Comparison of ENCODE assay signal across 11 mouse cellular contexts in genomic region chr16:42835940-42836339, GRCm38 (mm10). TPM values are rescaled to one million over a fixed set of nuclear protein-coding genes. Genes with fewer than 3 reads are reported as not detected.
A peak's percentile ranks its signal among the peaks of the same experiment; 100 is the strongest.
DNase-seq lines count a peak whose midpoint lies in the region; ATAC-seq and TF ChIP-seq lines count a peak whose summit lies in the region.
"Had no signal": no experiment of that assay in that cellular context is flagged by ENCODE, and none has a peak within 500 bp of the region (broad histone marks: within the 10 kb centered on the region; RNA-seq: fewer than 3 reads in every experiment).

No protein-coding gene starts in this region.

- H3K9ac ChIP-seq in liver, postnatal 0 days (replicated peaks): no peak overlapping the region
- no peak overlapping the region for H3K9ac ChIP-seq in liver, embryonic 11.5 days (ENCODE audit: low read depth, low read length)
- H3K9ac ChIP-seq: stomach, embryonic 15.5 days had no signal

- H3K4me2 ChIP-seq in liver, postnatal 0 days (ENCODE audit: low read depth, low read length): no peak overlapping the region
- H3K4me2 ChIP-seq in liver, embryonic 11.5 days: no peak overlapping the region
- H3K4me2 ChIP-seq: heart, embryonic 11.5 days; stomach, embryonic 15.5 days had no signal

- no peak overlapping the region for H3K27ac ChIP-seq in liver, postnatal 0 days (ENCODE audit: low read depth)
- H3K27ac ChIP-seq in liver, embryonic 11.5 days (ENCODE audit: low read depth, low read length): no peak overlapping the region
- H3K27ac ChIP-seq: stomach, embryonic 15.5 days had no signal

- H3K36me3 ChIP-seq in liver, postnatal 0 days (replicated peaks; ENCODE audit: insufficient read depth, low read length): no peaks in the 10 kb centered on the region
- H3K36me3 ChIP-seq in liver, embryonic 11.5 days (ENCODE audit: control insufficient read depth, insufficient read depth, low read length): no peaks in the 10 kb centered on the region
- H3K36me3 ChIP-seq: stomach, embryonic 15.5 days had no signal

- WGBS in liver, postnatal 0 days (ENCODE audit: insufficient replicate concordance): 53% methylated on average over 5 of the region's 5 CpGs
- WGBS in liver, embryonic 11.5 days: 70% methylated on average over 5 of the region's 5 CpGs

- DNase-seq in heart, adult 8-10 months (ENCODE audit: low spot score): peak; percentile 34
- DNase-seq in heart, adult 11 months: no peak
- DNase-seq in liver, postnatal 0 days: no peak
- DNase-seq in liver, embryonic 11.5 days (ENCODE audit: low spot score): no peak
- DNase-seq in Muller cell, postnatal 12 days (ENCODE audit: inconsistent ontology term): peak; percentile 13
- DNase-seq in retina, embryonic 14.5 days (ENCODE audit: low spot score): peak; percentile 46
- no peak for DNase-seq in spleen, postnatal 14 days (ENCODE audit: low spot score in 2 of 2)
- DNase-seq in spleen, adult 18-20 months: no peak
- DNase-seq: adrenal gland, postnatal 36 days had no signal

- no peaks in the 10 kb centered on the region for H3K27me3 ChIP-seq in liver, postnatal 0 days (ENCODE audit: insufficient read depth, low read length)
- no peaks in the 10 kb centered on the region for H3K27me3 ChIP-seq in liver, embryonic 11.5 days (replicated peaks; ENCODE audit: control insufficient read depth, insufficient read depth, low read length)
- H3K27me3 ChIP-seq: stomach, embryonic 15.5 days had no signal

- H3K4me3 ChIP-seq in liver, postnatal 0 days (ENCODE audit: low read depth, low read length): no peak overlapping the region
- no peak overlapping the region for H3K4me3 ChIP-seq in liver, embryonic 11.5 days (ENCODE audit: low read depth, low read length)
- H3K4me3 ChIP-seq: stomach, embryonic 15.5 days had no signal

- peak; percentile 55; the same call in 1 of the 2 replicates for ATAC-seq in liver, postnatal 0 days
- no peak for ATAC-seq in liver, embryonic 11.5 days (replicated peaks; ENCODE audit: low FRiP score)

- no peaks in the 10 kb centered on the region for H3K9me3 ChIP-seq in liver, postnatal 0 days (ENCODE audit: low read length)
- H3K9me3 ChIP-seq in liver, embryonic 11.5 days (ENCODE audit: control insufficient read depth, low read length): no peaks in the 10 kb centered on the region
- H3K9me3 ChIP-seq: stomach, embryonic 15.5 days had no signal

- peak; percentile 12; the same call in 1 of the 2 replicates for TF ChIP-seq CTCF in liver, postnatal 0 days (IDR thresholded peaks at IDR 0.05; ENCODE audit: low read depth)

- TF ChIP-seq EP300 in liver, postnatal 0 days (IDR thresholded peaks at IDR 0.05; ENCODE audit: low read depth): no peak

- H3K4me1 ChIP-seq in liver, postnatal 0 days (ENCODE audit: insufficient read depth): no peaks in the 10 kb centered on the region
- no peaks in the 10 kb centered on the region for H3K4me1 ChIP-seq in liver, embryonic 11.5 days (replicated peaks; ENCODE audit: control insufficient read depth, insufficient read depth, low read length)
- H3K4me1 ChIP-seq: stomach, embryonic 15.5 days had no signal

RNA-seq across cellular contexts. Expression of gene Zbtb20, which starts 39.7 kb away (rescaled TPM):
- 100 to 1,000 TPM; 199 to 236 (median 206) TPM for total RNA-seq in heart, adult 8-10 months (2022)
- polyA plus RNA-seq in liver, postnatal 0 days (2015; fragmentation: Nextera tagmentation; extraction: Ambion mirVana): 7.9 and 9.2 TPM in 2 replicates
- 6.6 and 7.6 TPM in 2 replicates for polyA plus RNA-seq in liver, embryonic 11.5 days (2014; fragmentation: Nextera tagmentation; extraction: Ambion mirVana)

Comparison
In these comparisons a context has a peak if more than half of its experiments do, and no peak if none do; other contexts are left out.
1. DNase-seq: peak in heart, adult 8-10 months (single experiment), Muller cell, postnatal 12 days (single experiment) and retina, embryonic 14.5 days (single experiment); none in heart, adult 11 months (single experiment), liver, postnatal 0 days (single experiment), liver, embryonic 11.5 days (single experiment), spleen, postnatal 14 days (0 of 2) and spleen, adult 18-20 months (0 of 2).